Mouse (Mus musculus) myocyte (in vitro differentiated cells): Measurements from ENCODE around the gene Myog. TPM values are rescaled to one million over a fixed set of nuclear protein-coding genes. Genes with fewer than 3 reads are reported as not detected.

ENCODE experiments used
- H3K27me3 ChIP-seq: one replicate; pipeline ENCODE4 v1.6.1; 2011; ENCODE audit not compliant: control insufficient read depth, insufficient read depth, insufficient read length
- H3K36me3 ChIP-seq: one replicate; pipeline ENCODE4 v1.6.1; 2011; ENCODE audit not compliant: control insufficient read depth, insufficient read depth
- H3K4me2 ChIP-seq: one replicate; pipeline ENCODE4 v1.6.1; 2011; ENCODE audit warnings: low read depth, control low read depth
- H3K4me3 ChIP-seq: one replicate; pipeline ENCODE4 v1.5.1; 2011; ENCODE audit warnings: mild to moderate bottlenecking, control low read depth, moderate library complexity
- H3K79me2 ChIP-seq: one replicate; pipeline ENCODE4 v1.6.1; 2011; ENCODE audit not compliant: control insufficient read depth, insufficient read depth
- H3ac ChIP-seq: one replicate; pipeline ENCODE4 v1.6.1; 2011; ENCODE audit not compliant: control insufficient read depth, insufficient read length
- CEBPB ChIP-seq: IDR thresholded peaks from 2 replicates; pipeline ENCODE4 v1.6.1; 2011; ENCODE audit warnings: mild to moderate bottlenecking, moderate library complexity; ENCODE audit not compliant: poor library complexity, insufficient read depth, severe bottlenecking
- E2F4 ChIP-seq: IDR thresholded peaks from one replicate; pipeline ENCODE4 v1.6.1; 2011; ENCODE audit warnings: mild to moderate bottlenecking, control low read depth, moderate library complexity; ENCODE audit not compliant: insufficient read depth
- MAX ChIP-seq: IDR thresholded peaks from one replicate; pipeline ENCODE4 v1.6.1; 2011; ENCODE audit warnings: low read depth, mild to moderate bottlenecking, control low read depth
- MYOD1 ChIP-seq, 3 experiments: IDR thresholded peaks; one replicate each; pipeline ENCODE4 v1.6.1; 2011; ENCODE audit warnings: control low read depth in 2 of 3, low read depth in 2 of 3, mild to moderate bottlenecking in 2 of 3, moderate library complexity in 1 of 3; ENCODE audit not compliant: insufficient read length in 2 of 3, control insufficient read depth in 1 of 3
- MYOG ChIP-seq, 3 experiments: IDR thresholded peaks; one replicate each; pipeline ENCODE4 v1.6.1; 2011; ENCODE audit warnings: control low read depth in 2 of 3, low read depth in 2 of 3, mild to moderate bottlenecking in 2 of 3; ENCODE audit not compliant: insufficient read length in 2 of 3, control insufficient read depth in 1 of 3, insufficient read depth in 1 of 3
- POLR2A ChIP-seq: IDR thresholded peaks from one replicate; pipeline ENCODE4 v1.6.1; 2011; ENCODE audit warnings: low read depth, mild to moderate bottlenecking, control low read depth, moderate library complexity; ENCODE audit not compliant: insufficient read length
- POLR2AphosphoS2 ChIP-seq: IDR thresholded peaks from one replicate; pipeline ENCODE4 v1.6.1; 2011; ENCODE audit warnings: low read depth, control low read depth; ENCODE audit not compliant: insufficient read length
- REST ChIP-seq: IDR thresholded peaks from one replicate; pipeline ENCODE4 v1.6.1; 2011; ENCODE audit warnings: mild to moderate bottlenecking, control low read depth, moderate library complexity; ENCODE audit not compliant: insufficient read depth, insufficient read length
- SRF ChIP-seq: IDR thresholded peaks from one replicate; pipeline ENCODE4 v1.6.1; 2011; ENCODE audit warnings: low read depth; ENCODE audit not compliant: control insufficient read depth, insufficient read length
- TCF12 ChIP-seq: IDR thresholded peaks from one replicate; pipeline ENCODE4 v1.6.1; 2011; ENCODE audit warnings: mild to moderate bottlenecking, control low read depth; ENCODE audit not compliant: poor library complexity, insufficient read depth, severe bottlenecking
- TCF3 ChIP-seq: IDR thresholded peaks from one replicate; pipeline ENCODE4 v1.6.1; 2011; ENCODE audit warnings: low read depth, control low read depth; ENCODE audit not compliant: insufficient read length
- USF1 ChIP-seq: IDR thresholded peaks from one replicate; pipeline ENCODE4 v1.6.1; 2011; ENCODE audit warnings: low read depth, mild to moderate bottlenecking, control low read depth, moderate library complexity
- polyA plus RNA-seq: library from polyadenylated mRNA; unstranded; fragments of >200 nt; fragmentation: generic; extraction: Trizol; gene quantifications from one replicate; pipeline ENCODE4 v1.2.1, GENCODE M21; 2012; ENCODE audit warnings: missing spikeins

Gene Myog
- polyA plus RNA-seq: 1,426 TPM

GRCm38 (mm10) chr1:134289598-134290099 is at the start of gene Myog:
Gene Myog (plus strand): TSS chr1:134289989.
- Histone ChIP-seq H3K4me3 (peak within 1 kb of the TSS; percentile 84), H3K27me3 (no peaks in the 10 kb centered on the region), H3K79me2 (no peaks in the 10 kb centered on the region), H3K4me2 (peak within 1 kb of the TSS; percentile 80), H3K36me3 (no peaks in the 10 kb centered on the region), H3ac (peak within 1 kb of the TSS; percentile 45)
- TF ChIP-seq MYOG (IDR thresholded peaks at IDR 0.05; ENCODE audit: control insufficient read depth in 1 of 3, insufficient read depth in 1 of 3, insufficient read length in 2 of 3, low read depth in 2 of 3): peak; percentile 16 to 61 (median 33)
- no peak for TF ChIP-seq MAX
- TF ChIP-seq REST: no peak
- TF ChIP-seq SRF: no peak
- TF ChIP-seq MYOD1 (IDR thresholded peaks at IDR 0.05; ENCODE audit: control insufficient read depth in 1 of 3, insufficient read length in 2 of 3, low read depth in 2 of 3): peak in 2 of 3 experiments; percentile 64 to 83
- no peak; the same call in 1 of the 2 replicates for TF ChIP-seq CEBPB
- TF ChIP-seq POLR2A: peak; percentile 73
- no peak for TF ChIP-seq USF1
- peak; percentile 74 for TF ChIP-seq POLR2AphosphoS2
- peak; percentile 41 for TF ChIP-seq TCF12
- TF ChIP-seq TCF3: no peak
- TF ChIP-seq E2F4: no peak

- H3K27me3 ChIP-seq: peaks cover 30% of the 10 kb centered on the region
- no peak overlapping the region for H3ac ChIP-seq
- H3K4me3 ChIP-seq: no peak overlapping the region
- H3K79me2 ChIP-seq: no peaks in the 10 kb centered on the region
- no peak overlapping the region for H3K4me2 ChIP-seq
- H3K36me3 ChIP-seq: no peaks in the 10 kb centered on the region
- TF ChIP-seq MYOD1 (IDR thresholded peaks at IDR 0.05; ENCODE audit: control insufficient read depth in 1 of 3, insufficient read length in 2 of 3, low read depth in 2 of 3): no peak
- no peak for TF ChIP-seq CEBPB
- no peak for TF ChIP-seq REST
- no peak for TF ChIP-seq TCF12
- no peak for TF ChIP-seq E2F4
- TF ChIP-seq MYOG (IDR thresholded peaks at IDR 0.05; ENCODE audit: control insufficient read depth in 1 of 3, insufficient read depth in 1 of 3, insufficient read length in 2 of 3, low read depth in 2 of 3): no peak
- no peak for TF ChIP-seq SRF
- TF ChIP-seq MAX: no peak
- TF ChIP-seq POLR2AphosphoS2: no peak
- TF ChIP-seq POLR2A: no peak
- TF ChIP-seq USF1: no peak
- TF ChIP-seq TCF3: no peak
Measured at GRCm38 (mm10) chr1:134240701-134241100, 49.1 kb upstream of the Myog start.

- Histone ChIP-seq H3K4me3 (no peak overlapping the region), H3K36me3 (no peaks in the 10 kb centered on the region), H3K79me2 (no peaks in the 10 kb centered on the region), H3K4me2 (no peak overlapping the region), H3K27me3 (peaks cover 24% of the 10 kb centered on the region), H3ac (no peak overlapping the region)
- no peak for TF ChIP-seq MAX
- no peak for TF ChIP-seq TCF3
- no peak for TF ChIP-seq E2F4
- TF ChIP-seq SRF: no peak
- TF ChIP-seq POLR2A: no peak
- no peak for TF ChIP-seq USF1
- no peak for TF ChIP-seq CEBPB
- no peak for TF ChIP-seq MYOG (IDR thresholded peaks at IDR 0.05; ENCODE audit: control insufficient read depth in 1 of 3, insufficient read depth in 1 of 3, insufficient read length in 2 of 3, low read depth in 2 of 3)
- TF ChIP-seq TCF12: no peak
- TF ChIP-seq MYOD1 (IDR thresholded peaks at IDR 0.05; ENCODE audit: control insufficient read depth in 1 of 3, insufficient read length in 2 of 3, low read depth in 2 of 3): no peak
- no peak for TF ChIP-seq REST
- no peak for TF ChIP-seq POLR2AphosphoS2
Measured at GRCm38 (mm10) chr1:134241298-134241697, 48.5 kb upstream of the Myog start.

GRCm38 (mm10) chr1:134242286-134242685 is 47.5 kb upstream of the Myog start:
- no peaks in the 10 kb centered on the region for H3K36me3 ChIP-seq
- TF ChIP-seq MYOG (IDR thresholded peaks at IDR 0.05; ENCODE audit: control insufficient read depth in 1 of 3, insufficient read depth in 1 of 3, insufficient read length in 2 of 3, low read depth in 2 of 3): no peak
- no peak for TF ChIP-seq USF1
- no peak for TF ChIP-seq REST
- no peak for TF ChIP-seq E2F4
- no peak for TF ChIP-seq TCF12
- no peak for TF ChIP-seq MYOD1 (IDR thresholded peaks at IDR 0.05; ENCODE audit: control insufficient read depth in 1 of 3, insufficient read length in 2 of 3, low read depth in 2 of 3)
- TF ChIP-seq MAX: no peak
- no peak for TF ChIP-seq SRF
- no peak for TF ChIP-seq CEBPB
- no peak for TF ChIP-seq POLR2A
- TF ChIP-seq TCF3: no peak
- TF ChIP-seq POLR2AphosphoS2: no peak
- H3K27me3 ChIP-seq: peaks cover 14% of the 10 kb centered on the region
- H3ac ChIP-seq: no peak overlapping the region
- H3K4me3 ChIP-seq: no peak overlapping the region
- H3K79me2 ChIP-seq: no peaks in the 10 kb centered on the region
- H3K4me2 ChIP-seq: no peak overlapping the region
